Mouse (Mus musculus) stomach, postnatal 0 days (tissue): ENCODE data around the gene Cd2. TPM values are rescaled to one million over a fixed set of nuclear protein-coding genes. Genes with fewer than 3 reads are reported as not detected.

Experiments
- ATAC-seq: fragments of 200-750 bp; cut with Nextera tagmentation; 2 replicates; pipeline ENCODE4 v1.8.0; 2017; ENCODE audit not compliant: low FRiP score, low TSS enrichment
- DNase-seq: peaks from one replicate; pipeline ENCODE4 v3.0.0-alpha.2; 2016; ENCODE audit warnings: low spot score
- H3K27ac ChIP-seq: fragments of 300-500 bp; sonication (generic); replicated peaks from 2 replicates; pipeline ENCODE4 v1.5.1; 2014; ENCODE audit warnings: mild to moderate bottlenecking, control low read depth
- H3K27me3 ChIP-seq: fragments of 300-500 bp; sonication (generic); 2 replicates; pipeline ENCODE4 v1.6.1; 2014; ENCODE audit warnings: low read length; ENCODE audit not compliant: control insufficient read depth, insufficient read depth
- H3K36me3 ChIP-seq: fragments of 300-500 bp; sonication (generic); 2 replicates; pipeline ENCODE4 v1.6.1; 2014; ENCODE audit warnings: low read length, mixed read lengths; ENCODE audit not compliant: control insufficient read depth, insufficient read depth
- H3K4me1 ChIP-seq: fragments of 300-500 bp; sonication (generic); replicated peaks from 2 replicates; pipeline ENCODE4 v1.6.1; 2014; ENCODE audit warnings: antibody characterized with exemption; ENCODE audit not compliant: control insufficient read depth, insufficient read depth
- H3K4me2 ChIP-seq: fragments of 300-500 bp; sonication (generic); replicated peaks from 2 replicates; pipeline ENCODE4 v1.6.1; 2014; ENCODE audit warnings: low read depth, mild to moderate bottlenecking, control low read depth, moderate library complexity
- H3K4me3 ChIP-seq: fragments of 300-500 bp; sonication (generic); 2 replicates; pipeline ENCODE4 v1.5.1; 2014; ENCODE audit warnings: low read depth, low read length, control low read depth
- H3K9ac ChIP-seq: fragments of 300-500 bp; sonication (generic); 2 replicates; pipeline ENCODE4 v1.6.1; 2014; ENCODE audit warnings: mild to moderate bottlenecking, low read length, control low read depth, mixed read lengths
- H3K9me3 ChIP-seq: fragments of 300-500 bp; sonication (generic); 2 replicates; pipeline ENCODE4 v1.6.1; 2016; ENCODE audit warnings: low read length; ENCODE audit not compliant: control insufficient read depth
- CTCF ChIP-seq: IDR thresholded peaks from 2 replicates; pipeline ENCODE4 v1.5.1; 2016; ENCODE audit warnings: antibody characterized with exemption, low read depth, mild to moderate bottlenecking, moderate library complexity
- EP300 ChIP-seq: optimal IDR thresholded peaks from 2 replicates; pipeline ENCODE3; 2016; ENCODE audit warnings: antibody characterized with exemption
- WGBS: fragments of 180-500 bp; shearing (Covaris S2); extraction: QIAGEN DNeasy Blood & Tissue Kit; methylation state at CpG from one replicate; pipeline ENCODE4 v1.1.7; 2014; 5-methylcytosine and 5-hydroxymethylcytosine counted together
- polyA plus RNA-seq: library from polyadenylated mRNA; unstranded; fragments of >200 nt; fragmentation: Nextera tagmentation; extraction: Ambion mirVana; gene quantifications from 2 replicates; pipeline ENCODE4 v1.2.1, GENCODE M21; 2015

Cd2 gene
- polyA plus RNA-seq, 1 experiment from 2014 or later = not detected

DNA sequence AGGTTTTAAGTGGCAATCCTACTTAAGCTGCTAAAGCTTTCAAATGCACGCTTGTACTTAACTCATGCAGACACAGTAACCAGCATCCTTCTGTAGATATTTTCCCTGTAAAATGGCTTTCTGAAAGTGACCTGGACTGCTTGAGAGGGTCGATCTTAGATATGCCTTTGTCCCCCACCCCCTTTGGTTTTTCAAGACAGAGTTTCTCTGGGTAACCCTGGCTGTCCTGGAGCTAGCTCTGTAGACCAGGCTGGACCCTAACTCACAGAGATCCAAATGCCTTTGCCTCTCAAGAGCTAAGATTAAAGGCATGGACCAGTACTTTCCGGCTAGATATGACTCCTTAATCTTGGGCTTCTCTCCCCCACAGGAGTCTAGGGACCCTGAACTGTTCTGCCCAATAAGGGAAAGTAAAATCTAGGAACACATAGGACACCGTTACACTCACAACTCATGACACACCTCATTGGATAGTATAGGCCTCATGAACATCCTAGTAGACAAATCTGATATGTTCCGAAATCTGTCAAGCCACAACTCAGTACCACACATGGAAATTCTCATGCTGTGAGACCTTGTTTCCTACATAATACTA lies 2.6 kb downstream of the Cd2 start:
- Histone ChIP-seq H3K27me3 (no peaks in the 10 kb centered on the region), H3K27ac (no peak overlapping the region), H3K9me3 (no peaks in the 10 kb centered on the region), H3K4me1 (no peaks in the 10 kb centered on the region; the same call in 1 of the 2 replicates), H3K4me2 (no peak overlapping the region), H3K4me3 (no peak overlapping the region), H3K9ac (no peak overlapping the region), H3K36me3 (no peaks in the 10 kb centered on the region)
- DNase-seq = no peak
- 89% methylated on average over 5 of the region's 5 CpGs for WGBS
- no peak for TF ChIP-seq EP300
- TF ChIP-seq CTCF = no peak
- ATAC-seq = no peak

DNA sequence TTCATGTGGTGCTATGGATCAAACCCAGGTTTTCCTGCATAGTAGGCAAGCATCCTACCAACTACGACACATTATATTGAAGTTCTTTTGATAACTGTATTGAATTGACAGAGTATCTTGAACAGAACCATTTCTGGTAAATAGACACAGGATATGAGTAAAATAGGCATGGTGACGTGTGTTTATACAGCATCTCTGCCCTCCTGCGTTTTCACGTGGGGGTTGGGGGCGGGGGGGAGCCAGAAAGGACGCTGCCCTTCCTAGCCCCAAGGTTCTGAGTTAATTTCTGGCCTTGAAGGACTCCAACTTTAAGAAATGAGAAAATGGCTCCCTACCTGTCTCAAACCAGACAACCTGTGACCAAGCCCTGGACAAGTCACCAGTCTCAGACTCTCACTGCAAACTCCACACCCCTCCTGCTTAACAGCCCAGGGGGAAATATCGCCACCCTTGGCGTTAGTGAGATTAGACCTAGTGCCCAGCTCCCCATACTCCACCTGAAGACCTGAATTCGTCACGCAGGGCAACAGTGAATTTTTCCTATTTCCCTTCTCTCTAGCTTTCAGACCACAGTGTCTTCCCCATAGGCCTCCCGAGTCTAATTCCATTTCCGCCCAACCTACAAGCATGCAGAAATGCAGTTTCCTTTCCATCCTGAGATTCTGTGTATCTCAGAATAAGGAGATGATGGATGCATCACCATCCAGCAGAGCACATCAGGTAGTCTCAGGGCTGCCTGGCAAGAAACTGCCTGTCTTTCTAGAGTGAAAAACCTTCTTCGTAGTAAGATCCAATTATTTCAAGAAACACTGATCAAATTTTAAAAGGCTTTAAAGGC lies 3.7 kb downstream of the Cd2 start:
- TF ChIP-seq EP300 = no peak
- TF ChIP-seq CTCF = no peak
- ATAC-seq (no peak), DNase-seq (peak; percentile 8)
- no peak overlapping the region for H3K4me3 ChIP-seq
- no peaks in the 10 kb centered on the region for H3K27me3 ChIP-seq
- H3K36me3 ChIP-seq = no peaks in the 10 kb centered on the region
- H3K9me3 ChIP-seq = no peaks in the 10 kb centered on the region
- no peak overlapping the region for H3K9ac ChIP-seq
- H3K4me1 ChIP-seq = no peaks in the 10 kb centered on the region; the same call in 1 of the 2 replicates
- no peak overlapping the region for H3K4me2 ChIP-seq
- 87% methylated on average over 13 of the region's 13 CpGs for WGBS
- no peak overlapping the region for H3K27ac ChIP-seq

DNA sequence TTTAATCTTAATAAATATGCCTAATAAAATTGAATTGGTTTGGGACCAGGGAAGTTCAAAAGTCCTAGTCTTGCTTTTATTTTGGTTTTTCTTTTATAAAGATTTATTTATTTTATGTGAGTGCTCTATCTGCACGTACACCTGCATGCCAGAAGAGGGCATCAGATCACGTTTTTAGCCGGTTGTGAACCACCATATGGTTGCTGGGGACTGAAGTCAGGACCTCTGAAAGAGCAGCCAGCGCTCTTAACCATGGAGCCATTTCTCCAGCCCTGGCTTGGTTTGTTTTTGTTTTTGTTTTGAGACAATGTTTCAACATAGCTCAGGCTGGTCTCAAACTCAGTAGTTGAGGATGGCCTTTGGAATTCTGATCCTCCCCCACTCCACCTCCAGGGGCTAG lies 4.3 kb downstream of the Cd2 start:
- WGBS = 82% methylated on average over 4 of the region's 4 CpGs
- TF ChIP-seq EP300 = no peak
- peak; percentile 16 for TF ChIP-seq CTCF
- ATAC-seq (no peak), DNase-seq (peak; percentile 5)
- Histone ChIP-seq H3K4me1 (no peaks in the 10 kb centered on the region; the same call in 1 of the 2 replicates), H3K4me3 (no peak overlapping the region), H3K27me3 (no peaks in the 10 kb centered on the region), H3K4me2 (no peak overlapping the region), H3K36me3 (no peaks in the 10 kb centered on the region), H3K9ac (no peak overlapping the region), H3K27ac (no peak overlapping the region), H3K9me3 (no peaks in the 10 kb centered on the region)

DNA sequence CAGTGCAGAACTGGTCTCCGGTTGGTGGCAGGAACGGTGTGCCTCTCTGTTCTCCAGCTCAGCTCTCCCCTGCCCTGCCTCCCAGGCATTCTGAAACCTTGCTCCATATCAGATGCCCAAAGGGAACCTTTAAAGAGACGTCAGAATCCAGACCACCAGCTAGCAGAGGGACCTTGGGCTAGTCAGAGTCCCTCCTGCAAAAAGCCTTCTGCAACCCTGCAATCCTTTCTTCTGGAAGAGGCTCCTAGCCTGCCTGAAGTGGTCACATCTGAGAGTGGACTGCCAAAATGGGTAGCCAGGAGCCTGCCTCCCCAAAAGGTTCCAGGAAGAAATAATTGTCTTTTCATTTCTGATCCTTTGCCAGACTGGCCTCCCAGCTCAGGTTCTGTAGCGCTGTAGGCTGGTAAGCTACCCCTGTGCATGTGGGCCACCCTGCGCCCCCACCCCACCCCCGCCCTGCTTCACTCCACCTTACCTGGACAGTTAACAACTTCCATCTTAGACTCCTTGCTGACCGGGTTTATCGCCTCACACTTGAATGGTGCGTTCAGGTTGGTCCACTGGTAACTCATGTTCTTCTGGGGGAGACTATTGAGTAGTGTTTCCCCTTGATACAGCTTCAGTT lies 5.1 kb downstream of the Cd2 start:
- no peak overlapping the region for H3K9ac ChIP-seq
- H3K4me3 ChIP-seq = no peak overlapping the region
- no peaks in the 10 kb centered on the region for H3K9me3 ChIP-seq
- TF ChIP-seq EP300 = no peak
- TF ChIP-seq CTCF = no peak
- WGBS = 88% methylated on average over 9 of the region's 9 CpGs
- ATAC-seq = no peak
- H3K27me3 ChIP-seq = no peaks in the 10 kb centered on the region
- DNase-seq = no peak
- H3K27ac ChIP-seq = no peak overlapping the region
- H3K4me1 ChIP-seq = no peaks in the 10 kb centered on the region; the same call in 1 of the 2 replicates
- H3K4me2 ChIP-seq = no peak overlapping the region
- H3K36me3 ChIP-seq = no peaks in the 10 kb centered on the region

DNA sequence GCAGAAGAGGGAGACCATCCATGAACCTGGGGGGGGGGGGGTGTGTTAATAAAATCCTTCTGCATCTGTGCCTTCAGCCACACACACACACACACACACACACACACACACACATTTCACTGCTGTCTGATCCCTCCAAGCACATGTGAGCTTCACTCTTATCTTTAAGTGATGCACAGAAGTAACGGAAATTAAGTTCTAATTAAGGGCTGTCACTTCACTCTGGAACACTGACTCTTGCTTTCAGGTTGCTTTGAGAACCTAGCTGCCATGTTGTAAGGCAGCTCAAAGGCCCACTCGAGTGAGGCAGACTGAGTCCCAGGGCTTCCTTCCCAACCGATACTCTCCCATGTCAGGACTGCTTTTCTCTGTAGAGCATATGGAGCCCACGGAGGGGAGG lies 5.9 kb downstream of the Cd2 start:
- no peaks in the 10 kb centered on the region for H3K27me3 ChIP-seq
- H3K36me3 ChIP-seq = no peaks in the 10 kb centered on the region
- DNase-seq = no peak
- H3K4me2 ChIP-seq = no peak overlapping the region
- no peak overlapping the region for H3K4me3 ChIP-seq
- no peak overlapping the region for H3K27ac ChIP-seq
- ATAC-seq = no peak
- 71% methylated on average over 4 of the region's 4 CpGs for WGBS
- no peaks in the 10 kb centered on the region for H3K9me3 ChIP-seq
- no peak overlapping the region for H3K9ac ChIP-seq
- TF ChIP-seq CTCF (no peak), EP300 (no peak)
- no peaks in the 10 kb centered on the region; the same call in 1 of the 2 replicates for H3K4me1 ChIP-seq
